Mouse (Mus musculus): ENCODE measurements around the gene Snx29. TPM values are rescaled to one million over a fixed set of nuclear protein-coding genes. Genes with fewer than 3 reads are reported as not detected.

The Snx29 gene
- total and polyA plus RNA-seq, 2 experiments = 2.0 to 10.3 TPM

DNA sequence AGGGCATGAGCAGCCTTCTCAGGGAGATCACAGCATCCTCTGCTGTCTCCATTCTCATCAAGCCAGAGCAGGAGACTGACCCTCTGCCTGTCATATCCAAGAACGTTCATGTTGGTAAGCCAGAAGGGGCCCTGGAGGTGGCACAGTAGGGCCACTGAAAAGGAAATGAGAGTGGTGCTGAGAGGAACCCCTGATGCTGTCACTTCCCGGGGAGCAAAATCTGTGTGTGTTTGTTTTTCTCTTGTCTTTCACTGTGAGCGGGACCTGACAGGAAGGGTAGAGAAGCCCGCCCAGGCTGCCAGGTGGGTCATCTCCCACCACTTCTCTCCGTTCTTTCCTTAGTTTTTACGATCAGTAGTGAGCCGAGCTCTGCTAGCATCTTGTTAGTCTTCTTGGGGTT is 78.2 kb downstream of the Snx29 start:
- WGBS = 85% methylated on average over 7 of the region's 7 CpGs
- Histone ChIP-seq H3K36me3 (ENCODE audit: control insufficient read depth, insufficient read depth, low read length) (peaks cover 3% of the 10 kb centered on the region; the same call in 1 of the 2 replicates), H3K4me3 (ENCODE audit: insufficient read depth, low read depth, low read length) (no peak overlapping the region), H3K79me2 (ENCODE audit: control insufficient read depth, insufficient read depth, low read length) (no peaks in the 10 kb centered on the region), H3K4me1 (ENCODE audit: control insufficient read depth, insufficient read depth, low read length) (peaks cover 17% of the 10 kb centered on the region), H3K9ac (ENCODE audit: low read depth, low read length) (no peak overlapping the region), H3K27me3 (ENCODE audit: control insufficient read depth, insufficient read depth, low read length) (no peaks in the 10 kb centered on the region), H3K27ac (replicated peaks; ENCODE audit: insufficient read depth, low read depth, low read length) (no peak overlapping the region)
- TF ChIP-seq POLR2A (IDR thresholded peaks at IDR 0.05; ENCODE audit: extremely low read depth, insufficient read depth, low read length) (no peak), CTCF (IDR thresholded peaks at IDR 0.05; ENCODE audit: low read depth, low read length) (no peak)
- no peak for DNase-seq (ENCODE audit: extremely low read depth, low read depth, low spot score)

DNA sequence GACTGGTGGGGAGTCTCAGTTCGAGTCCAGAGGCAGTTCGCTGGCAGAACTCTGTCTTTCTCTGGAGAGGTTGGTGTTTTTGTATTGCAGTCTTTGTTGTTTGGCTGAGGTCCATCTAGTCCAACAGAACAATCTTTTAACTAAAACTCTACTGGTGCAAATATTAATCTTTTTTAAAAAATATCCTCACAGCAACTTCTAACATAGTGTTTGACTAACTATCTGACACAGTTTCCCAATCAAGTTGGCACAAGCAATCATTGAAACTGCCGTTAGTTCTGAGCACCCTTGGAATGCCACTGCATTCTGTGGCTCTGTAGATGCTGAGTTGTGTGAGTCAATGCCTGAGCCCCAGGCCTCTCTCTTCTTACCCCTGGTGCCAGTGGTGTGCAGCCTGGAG is 82.5 kb downstream of the Snx29 start:
- WGBS = 37% methylated on average over 3 of the region's 3 CpGs
- Histone ChIP-seq H3K4me3 (ENCODE audit: insufficient read depth, low read depth, low read length) (no peak overlapping the region), H3K9ac (ENCODE audit: low read depth, low read length) (peak overlapping the region; percentile 4; the same call in 1 of the 2 replicates), H3K27ac (replicated peaks; ENCODE audit: insufficient read depth, low read depth, low read length) (peak overlapping the region; percentile 93), H3K79me2 (ENCODE audit: control insufficient read depth, insufficient read depth, low read length) (peaks cover 14% of the 10 kb centered on the region; the same call in 1 of the 2 replicates), H3K4me1 (ENCODE audit: control insufficient read depth, insufficient read depth, low read length) (peaks cover 28% of the 10 kb centered on the region), H3K27me3 (ENCODE audit: control insufficient read depth, insufficient read depth, low read length) (no peaks in the 10 kb centered on the region), H3K36me3 (ENCODE audit: control insufficient read depth, insufficient read depth, low read length) (0 out of 2 replicates have a peak, but pooled peaks cover 2% of the 10 kb centered on the region)
- DNase-seq (ENCODE audit: extremely low read depth, low read depth, low spot score) = peak; percentile 82
- TF ChIP-seq POLR2A (IDR thresholded peaks at IDR 0.05; ENCODE audit: extremely low read depth, insufficient read depth, low read length) (no peak), CTCF (IDR thresholded peaks at IDR 0.05; ENCODE audit: low read depth, low read length) (no peak)

DNA sequence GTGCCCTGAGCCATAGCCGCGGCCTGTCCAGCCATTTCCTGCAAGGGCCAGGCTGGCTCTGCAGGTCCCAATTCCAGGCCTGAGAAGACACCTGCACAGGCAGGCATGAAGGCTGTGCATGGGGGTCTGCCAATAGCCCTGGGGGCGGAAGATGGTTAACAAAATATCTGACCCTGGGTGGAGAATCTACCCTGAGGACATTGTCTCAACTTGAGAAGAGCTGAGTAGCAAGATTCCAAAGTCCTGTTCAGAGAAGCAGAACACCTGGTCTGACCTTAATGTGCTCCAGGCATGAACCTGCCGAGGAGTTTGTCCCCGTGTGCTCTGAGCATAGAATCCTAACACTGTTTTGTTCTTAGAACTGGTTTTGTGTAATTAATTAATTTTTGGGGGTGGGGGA is 83.5 kb downstream of the Snx29 start:
- Histone ChIP-seq H3K9ac (ENCODE audit: low read depth, low read length) (peak overlapping the region; percentile 6; the same call in 1 of the 2 replicates), H3K4me1 (ENCODE audit: control insufficient read depth, insufficient read depth, low read length) (peaks cover 31% of the 10 kb centered on the region), H3K4me3 (ENCODE audit: insufficient read depth, low read depth, low read length) (no peak overlapping the region; the same call in 1 of the 2 replicates), H3K27ac (replicated peaks; ENCODE audit: insufficient read depth, low read depth, low read length) (peak overlapping the region; percentile 97), H3K79me2 (ENCODE audit: control insufficient read depth, insufficient read depth, low read length) (peaks cover 14% of the 10 kb centered on the region; the same call in 1 of the 2 replicates), H3K27me3 (ENCODE audit: control insufficient read depth, insufficient read depth, low read length) (no peaks in the 10 kb centered on the region), H3K36me3 (ENCODE audit: control insufficient read depth, insufficient read depth, low read length) (no peaks in the 10 kb centered on the region)
- peak; percentile 78 for DNase-seq (ENCODE audit: extremely low read depth, low read depth, low spot score)
- TF ChIP-seq CTCF (IDR thresholded peaks at IDR 0.05; ENCODE audit: low read depth, low read length) = no peak
- TF ChIP-seq POLR2A (IDR thresholded peaks at IDR 0.05; ENCODE audit: extremely low read depth, insufficient read depth, low read length) = no peak
- WGBS = 63% methylated on average over 5 of the region's 5 CpGs

GRCm38 (mm10) chr16:11406622-11407021 is 83.9 kb downstream of the Snx29 start:
- H3K9ac ChIP-seq (ENCODE audit: low read depth, low read length) = peak overlapping the region; percentile 36

GRCm38 (mm10) chr16:11407932-11408620 is 85.4 kb downstream of the Snx29 start:
- peaks cover 37% of the 10 kb centered on the region for H3K4me1 ChIP-seq (ENCODE audit: control insufficient read depth, insufficient read depth, low read length)
- H3K4me3 ChIP-seq (ENCODE audit: insufficient read depth, low read depth, low read length) = no peak overlapping the region
- no peaks in the 10 kb centered on the region for H3K27me3 ChIP-seq (ENCODE audit: control insufficient read depth, insufficient read depth, low read length)
- no peak overlapping the region for H3K9ac ChIP-seq (ENCODE audit: low read depth, low read length)
- DNase-seq (ENCODE audit: extremely low read depth, low read depth, low spot score) = no peak
- H3K79me2 ChIP-seq (ENCODE audit: control insufficient read depth, insufficient read depth, low read length) = peaks cover 14% of the 10 kb centered on the region; the same call in 1 of the 2 replicates
- H3K27ac ChIP-seq (replicated peaks; ENCODE audit: insufficient read depth, low read depth, low read length) = peak overlapping the region; percentile 97
- no peak for TF ChIP-seq POLR2A (IDR thresholded peaks at IDR 0.05; ENCODE audit: extremely low read depth, insufficient read depth, low read length)
- no peak for TF ChIP-seq CTCF (IDR thresholded peaks at IDR 0.05; ENCODE audit: low read depth, low read length)
- 0 out of 2 replicates have a peak, but pooled peaks cover 2% of the 10 kb centered on the region for H3K36me3 ChIP-seq (ENCODE audit: control insufficient read depth, insufficient read depth, low read length)
- WGBS = 88% methylated on average over 8 of the region's 8 CpGs

More at GRCm38 (mm10) chr16:11406622-11407021, 83.9 kb downstream of the Snx29 start:
- peaks cover 14% of the 10 kb centered on the region; the same call in 1 of the 2 replicates for H3K79me2 ChIP-seq (ENCODE audit: control insufficient read depth, insufficient read depth, low read length)
- H3K27ac ChIP-seq (replicated peaks; ENCODE audit: insufficient read depth, low read depth, low read length) = peak overlapping the region; percentile 97
- H3K27me3 ChIP-seq (ENCODE audit: control insufficient read depth, insufficient read depth, low read length) = no peaks in the 10 kb centered on the region
- H3K4me3 ChIP-seq (ENCODE audit: insufficient read depth, low read depth, low read length) = peak overlapping the region; percentile 35
- H3K4me1 ChIP-seq (ENCODE audit: control insufficient read depth, insufficient read depth, low read length) = peaks cover 35% of the 10 kb centered on the region
- peak; percentile 73 for DNase-seq (ENCODE audit: extremely low read depth, low read depth, low spot score)
- no peaks in the 10 kb centered on the region for H3K36me3 ChIP-seq (ENCODE audit: control insufficient read depth, insufficient read depth, low read length)
- no peak for TF ChIP-seq CTCF (IDR thresholded peaks at IDR 0.05; ENCODE audit: low read depth, low read length)
- no peak for TF ChIP-seq POLR2A (IDR thresholded peaks at IDR 0.05; ENCODE audit: extremely low read depth, insufficient read depth, low read length)
- 22% methylated on average over 9 of the region's 9 CpGs for WGBS

GRCm38 (mm10) chr16:11408726-11409125 is 86.0 kb downstream of the Snx29 start:
- 81% methylated on average over 4 of the region's 4 CpGs for WGBS
- peak overlapping the region; percentile 44; the same call in 1 of the 2 replicates for H3K27ac ChIP-seq (replicated peaks; ENCODE audit: insufficient read depth, low read depth, low read length)
- H3K79me2 ChIP-seq (ENCODE audit: control insufficient read depth, insufficient read depth, low read length) = peaks cover 14% of the 10 kb centered on the region; the same call in 1 of the 2 replicates
- peaks cover 34% of the 10 kb centered on the region for H3K4me1 ChIP-seq (ENCODE audit: control insufficient read depth, insufficient read depth, low read length)
- no peak overlapping the region for H3K9ac ChIP-seq (ENCODE audit: low read depth, low read length)
- DNase-seq (ENCODE audit: extremely low read depth, low read depth, low spot score) = no peak
- H3K4me3 ChIP-seq (ENCODE audit: insufficient read depth, low read depth, low read length) = no peak overlapping the region
- H3K27me3 ChIP-seq (ENCODE audit: control insufficient read depth, insufficient read depth, low read length) = no peaks in the 10 kb centered on the region
- TF ChIP-seq CTCF (IDR thresholded peaks at IDR 0.05; ENCODE audit: low read depth, low read length) (no peak), POLR2A (IDR thresholded peaks at IDR 0.05; ENCODE audit: extremely low read depth, insufficient read depth, low read length) (no peak)
- H3K36me3 ChIP-seq (ENCODE audit: control insufficient read depth, insufficient read depth, low read length) = 0 out of 2 replicates have a peak, but pooled peaks cover 5% of the 10 kb centered on the region
